Mouse (Mus musculus) limb, embryonic 14.5 days (tissue): ENCODE data around the gene Loxl3. TPM values are rescaled to one million over a fixed set of nuclear protein-coding genes. Genes with fewer than 3 reads are reported as not detected.

Source experiments
- ATAC-seq: fragments of 200-750 bp; cut with Nextera tagmentation; 2 replicates; pipeline ENCODE4 v1.8.0; 2017; ENCODE audit warnings: low read depth, moderate number of reproducible peaks, moderate TSS enrichment; ENCODE audit not compliant: low FRiP score
- DNase-seq: peaks from one replicate; pipeline ENCODE4 v3.0.0-alpha.2; 2015; ENCODE audit warnings: low spot score
- H3K27ac ChIP-seq: fragments of 300-500 bp; sonication (generic); replicated peaks from 2 replicates; pipeline ENCODE4 v1.5.1; 2014; ENCODE audit warnings: low read depth, mild to moderate bottlenecking, low read length, moderate library complexity, mixed read lengths
- H3K27me3 ChIP-seq: fragments of 300-500 bp; sonication (generic); 2 replicates; pipeline ENCODE4 v1.6.1; 2014; ENCODE audit warnings: low read length, mixed read lengths; ENCODE audit not compliant: control insufficient read depth, insufficient read depth
- H3K36me3 ChIP-seq: fragments of 300-500 bp; sonication (generic); 2 replicates; pipeline ENCODE4 v1.6.1; 2014; ENCODE audit warnings: mild to moderate bottlenecking, low read length, moderate library complexity, mixed read lengths; ENCODE audit not compliant: control insufficient read depth, insufficient read depth
- H3K4me1 ChIP-seq: fragments of 300-500 bp; sonication (generic); 2 replicates; pipeline ENCODE4 v1.6.1; 2014; ENCODE audit warnings: antibody characterized with exemption, low read length, mixed read lengths; ENCODE audit not compliant: control insufficient read depth, insufficient read depth
- H3K4me2 ChIP-seq: fragments of 300-500 bp; sonication (generic); replicated peaks from 2 replicates; pipeline ENCODE4 v1.6.1; 2014; ENCODE audit warnings: low read depth, mild to moderate bottlenecking, low read length, moderate library complexity; ENCODE audit not compliant: severe bottlenecking
- H3K4me3 ChIP-seq: fragments of 300-500 bp; sonication (generic); replicated peaks from 2 replicates; pipeline ENCODE4 v1.5.1; 2014; ENCODE audit warnings: low read length
- H3K9ac ChIP-seq: fragments of 300-500 bp; sonication (generic); 2 replicates; pipeline ENCODE4 v1.6.1; 2014; ENCODE audit warnings: mild to moderate bottlenecking, low read depth, low read length, moderate library complexity; ENCODE audit not compliant: severe bottlenecking
- H3K9me3 ChIP-seq: fragments of 300-500 bp; sonication (generic); 2 replicates; pipeline ENCODE4 v1.6.1; 2016; ENCODE audit warnings: low read length; ENCODE audit not compliant: control insufficient read depth
- POLR2A ChIP-seq: fragments of 200-500 bp; IDR thresholded peaks from 2 replicates; pipeline ENCODE4 v1.8.0; 2012; ENCODE audit warnings: inconsistent platforms, mild to moderate bottlenecking, moderate library complexity, borderline replicate concordance; ENCODE audit not compliant: insufficient read depth, insufficient read length; ENCODE audit errors: extremely low read depth
- WGBS: fragments of 180-500 bp; shearing (Covaris S2); extraction: QIAGEN DNeasy Blood & Tissue Kit; methylation state at CpG from one replicate; pipeline ENCODE4 v1.1.7; 2014; 5-methylcytosine and 5-hydroxymethylcytosine counted together
- polyA plus RNA-seq, 2 experiments: library from polyadenylated mRNA; depleted of rRNA in 1 of 2; stranded (reverse) in 1 of 2; unstranded in 1 of 2; fragments of >200 nt; fragmentation: Nextera tagmentation in 1 of 2; extraction: Ambion mirVana in 1 of 2; gene quantifications; 2 replicates each; pipeline versions ENCODE4 v1.2.1 to v1.2.3; 2012 to 2014

Gene Loxl3
- polyA plus RNA-seq, 2 experiments, result 24.1 to 55.6 TPM

GRCm38 (mm10) chr6:83011255-83011654 lies 22.7 kb upstream of the Loxl3 start:
- H3K9ac ChIP-seq, result no peak overlapping the region
- H3K36me3 ChIP-seq, result no peaks in the 10 kb centered on the region
- H3K27ac ChIP-seq, result no peak overlapping the region
- H3K27me3 ChIP-seq, result no peaks in the 10 kb centered on the region
- H3K9me3 ChIP-seq, result no peaks in the 10 kb centered on the region
- DNase-seq, result no peak
- 0 out of 2 replicates have a peak, but pooled peaks cover 2% of the 10 kb centered on the region for H3K4me1 ChIP-seq
- no peak overlapping the region for H3K4me2 ChIP-seq
- TF ChIP-seq POLR2A, result no peak
- 84% methylated on average over 7 of the region's 7 CpGs for WGBS
- no peak overlapping the region for H3K4me3 ChIP-seq
- ATAC-seq, result no peak

- no peak overlapping the region for H3K4me2 ChIP-seq
- H3K36me3 ChIP-seq, result no peaks in the 10 kb centered on the region
- no peak for TF ChIP-seq POLR2A
- no peaks in the 10 kb centered on the region for H3K9me3 ChIP-seq
- no peaks in the 10 kb centered on the region for H3K27me3 ChIP-seq
- 0 out of 2 replicates have a peak, but pooled peaks cover 2% of the 10 kb centered on the region for H3K4me1 ChIP-seq
- 73% methylated on average over 6 of the region's 6 CpGs for WGBS
- no peak overlapping the region for H3K4me3 ChIP-seq
- ATAC-seq, result no peak
- DNase-seq, result no peak
- no peak overlapping the region for H3K9ac ChIP-seq
- no peak overlapping the region for H3K27ac ChIP-seq
Observed at GRCm38 (mm10) chr6:83011756-83012155, 22.2 kb upstream of the Loxl3 start.

GRCm38 (mm10) chr6:83013444-83013843 lies 20.5 kb upstream of the Loxl3 start:
- no peak for ATAC-seq
- Histone ChIP-seq H3K4me1 (0 out of 2 replicates have a peak, but pooled peaks cover 2% of the 10 kb centered on the region), H3K9ac (no peak overlapping the region), H3K9me3 (no peaks in the 10 kb centered on the region), H3K27ac (no peak overlapping the region), H3K4me3 (no peak overlapping the region), H3K27me3 (no peaks in the 10 kb centered on the region), H3K4me2 (no peak overlapping the region), H3K36me3 (no peaks in the 10 kb centered on the region)
- no peak for DNase-seq
- no peak for TF ChIP-seq POLR2A
- 77% methylated on average over 5 of the region's 5 CpGs for WGBS

GRCm38 (mm10) chr6:83014482-83015466 lies 19.2 kb upstream of the Loxl3 start:
- H3K4me1 ChIP-seq, result 0 out of 2 replicates have a peak, but pooled peaks cover 2% of the 10 kb centered on the region
- no peak for TF ChIP-seq POLR2A
- H3K27me3 ChIP-seq, result no peaks in the 10 kb centered on the region
- H3K27ac ChIP-seq, result no peak overlapping the region
- H3K4me3 ChIP-seq, result no peak overlapping the region
- H3K9ac ChIP-seq, result no peak overlapping the region
- H3K9me3 ChIP-seq, result no peaks in the 10 kb centered on the region
- DNase-seq, result no peak
- WGBS, result 71% methylated on average over 12 of the region's 12 CpGs
- no peak overlapping the region for H3K4me2 ChIP-seq
- no peaks in the 10 kb centered on the region for H3K36me3 ChIP-seq
- no peak for ATAC-seq

- Histone ChIP-seq H3K9me3 (no peaks in the 10 kb centered on the region), H3K27ac (no peak overlapping the region), H3K4me2 (no peak overlapping the region), H3K36me3 (no peaks in the 10 kb centered on the region), H3K4me3 (no peak overlapping the region), H3K9ac (no peak overlapping the region), H3K4me1 (0 out of 2 replicates have a peak, but pooled peaks cover 2% of the 10 kb centered on the region), H3K27me3 (no peaks in the 10 kb centered on the region)
- no peak for TF ChIP-seq POLR2A
- DNase-seq (no peak), ATAC-seq (no peak)
- 86% methylated on average over 2 of the region's 2 CpGs for WGBS
Observed at GRCm38 (mm10) chr6:83015749-83016148, 18.2 kb upstream of the Loxl3 start.
